Mouse (Mus musculus) megakaryocyte, embryonic 14.5 days (primary cell): ENCODE measurements around the gene Gmppb. TPM values are rescaled to one million over a fixed set of nuclear protein-coding genes. Genes with fewer than 3 reads are reported as not detected.
A peak's percentile ranks its signal among the peaks of the same experiment; 100 is the strongest.

Experiments
- H3K27me3 ChIP-seq: replicated peaks from 2 replicates; pipeline ENCODE3; 2012; ENCODE audit warnings: inconsistent platforms
- H3K36me3 ChIP-seq: replicated peaks from 2 replicates; pipeline ENCODE3; 2012; ENCODE audit warnings: low read length, inconsistent platforms, mixed read lengths
- H3K4me1 ChIP-seq: 2 replicates; pipeline ENCODE4 v1.6.1; 2012; ENCODE audit warnings: inconsistent platforms
- H3K4me3 ChIP-seq: replicated peaks from 2 replicates; pipeline ENCODE3; 2012; ENCODE audit warnings: moderate library complexity, mild to moderate bottlenecking, inconsistent platforms
- H3K9me3 ChIP-seq: 2 replicates; pipeline ENCODE4 v1.6.1; 2012; ENCODE audit warnings: inconsistent platforms
- FLI1 ChIP-seq: IDR thresholded peaks from 2 replicates; pipeline ENCODE4 v1.6.1; 2012; ENCODE audit warnings: low read length, inconsistent platforms, mixed read lengths
- GATA1 ChIP-seq: IDR thresholded peaks from 3 replicates; pipeline ENCODE4 v1.6.1; 2012; ENCODE audit warnings: mixed read lengths, low read length, inconsistent platforms, borderline replicate concordance
- polyA plus RNA-seq: library from polyadenylated mRNA; stranded (reverse); fragments of >175 nt; gene quantifications from 2 replicates; pipeline ENCODE4 v1.2.3, GENCODE M21; 2012; ENCODE audit warnings: low replicate concordance; ENCODE audit not compliant: insufficient read depth

Gmppb gene
- polyA plus RNA-seq, 1 experiment = 30.7 TPM

DNA sequence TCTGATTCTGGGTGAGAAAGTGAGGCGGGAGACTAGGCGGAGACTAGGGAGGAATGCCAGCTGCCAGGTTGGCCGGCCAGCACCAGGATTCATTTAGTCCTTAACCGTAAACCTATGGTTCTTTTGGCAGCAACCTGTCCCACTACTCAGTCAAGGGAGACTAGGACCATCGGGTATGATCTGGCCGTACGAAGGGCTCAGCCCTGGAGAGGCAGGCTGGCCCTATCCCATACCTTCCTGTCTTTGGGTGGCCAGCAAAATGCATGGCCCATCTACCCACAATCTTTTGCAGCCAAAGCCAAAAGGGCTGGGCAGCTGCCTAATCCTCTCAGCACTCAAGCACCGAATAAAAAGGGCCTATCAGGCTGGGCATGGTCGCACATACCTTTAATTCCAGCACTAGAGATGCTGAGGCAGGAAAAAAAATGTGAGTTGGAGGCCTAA is 23.5 kb downstream of the Gmppb start:
- Histone ChIP-seq H3K4me1 (peaks cover 37% of the 10 kb centered on the region), H3K27me3 (no peaks in the 10 kb centered on the region), H3K36me3 (peaks cover 73% of the 10 kb centered on the region), H3K9me3 (no peaks in the 10 kb centered on the region), H3K4me3 (no peak overlapping the region)
- TF ChIP-seq FLI1 = no peak
- TF ChIP-seq GATA1 = no peak

DNA sequence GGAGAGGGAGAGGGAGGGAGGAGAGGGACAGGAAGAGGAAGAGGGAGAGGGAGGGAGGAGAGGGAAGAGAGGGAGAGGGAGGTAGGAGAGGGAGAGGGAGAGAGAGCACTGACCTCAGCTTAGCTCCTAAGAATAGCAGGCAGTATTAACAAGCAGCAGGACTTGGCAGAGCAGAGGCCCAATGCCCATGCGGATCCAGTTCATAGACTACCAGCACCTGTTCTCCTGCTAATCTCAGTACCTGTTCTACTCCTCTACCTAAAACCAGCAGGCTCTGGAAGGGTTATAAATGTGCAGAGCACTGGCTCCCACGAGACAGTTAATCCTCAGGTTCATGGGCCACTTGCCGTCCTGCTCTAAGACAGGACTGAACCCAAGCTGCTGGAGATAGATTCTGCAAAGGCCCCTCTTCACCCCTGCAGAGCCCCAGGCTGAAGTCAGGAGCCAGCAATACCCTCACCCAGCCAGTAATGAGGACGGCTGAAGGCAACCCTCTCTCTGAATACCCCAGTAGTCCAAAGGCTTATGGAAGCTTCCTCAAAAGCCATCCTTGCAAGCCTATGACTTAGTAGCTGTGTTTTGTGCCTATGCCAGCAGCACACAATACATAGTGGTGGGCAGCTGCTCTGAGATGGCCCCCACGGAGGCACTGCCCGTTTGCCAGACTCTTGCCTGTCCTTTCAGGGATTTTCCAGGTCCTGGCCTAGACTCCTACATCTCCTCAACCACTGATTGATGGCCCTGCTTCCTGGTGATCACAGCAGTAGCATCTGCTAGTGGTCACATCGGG is 24.3 kb downstream of the Gmppb start:
- Histone ChIP-seq H3K9me3 (no peaks in the 10 kb centered on the region), H3K27me3 (no peaks in the 10 kb centered on the region), H3K4me3 (peak overlapping the region; percentile 78), H3K4me1 (peaks cover 37% of the 10 kb centered on the region), H3K36me3 (peaks cover 67% of the 10 kb centered on the region)
- TF ChIP-seq FLI1 = no peak
- no peak for TF ChIP-seq GATA1

DNA sequence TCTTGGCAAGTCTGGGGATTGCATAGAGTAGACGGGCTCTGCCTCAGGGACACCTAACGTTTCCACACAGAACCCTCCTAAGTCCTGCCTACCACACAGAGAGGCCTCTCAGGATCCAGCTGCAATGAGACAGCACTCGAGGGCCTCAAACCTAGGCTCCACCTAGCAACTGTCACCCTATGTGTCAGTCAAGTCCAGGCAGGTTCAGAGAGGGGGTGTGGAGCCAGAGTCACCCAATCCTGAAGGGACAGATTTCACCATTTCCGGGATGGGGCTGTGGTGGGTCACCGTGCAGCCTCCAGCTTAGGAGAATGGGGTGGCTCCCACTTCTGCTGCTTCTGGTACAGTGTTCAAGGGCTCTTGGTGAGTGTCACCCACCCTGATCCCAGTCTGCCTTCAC is 31.1 kb downstream of the Gmppb start, which contains the start of gene Mst1:
TSS of gene Mst1 (plus strand) at position 269 of the 400 bp plus-strand sequence.
- TF ChIP-seq GATA1 = no peak
- TF ChIP-seq FLI1 = no peak
- Histone ChIP-seq H3K4me1 (peaks cover 67% of the 10 kb centered on the region), H3K27me3 (no peaks in the 10 kb centered on the region), H3K36me3 (peaks cover 37% of the 10 kb centered on the region), H3K9me3 (no peaks in the 10 kb centered on the region), H3K4me3 (peak within 1 kb of the TSS; percentile 97)

DNA sequence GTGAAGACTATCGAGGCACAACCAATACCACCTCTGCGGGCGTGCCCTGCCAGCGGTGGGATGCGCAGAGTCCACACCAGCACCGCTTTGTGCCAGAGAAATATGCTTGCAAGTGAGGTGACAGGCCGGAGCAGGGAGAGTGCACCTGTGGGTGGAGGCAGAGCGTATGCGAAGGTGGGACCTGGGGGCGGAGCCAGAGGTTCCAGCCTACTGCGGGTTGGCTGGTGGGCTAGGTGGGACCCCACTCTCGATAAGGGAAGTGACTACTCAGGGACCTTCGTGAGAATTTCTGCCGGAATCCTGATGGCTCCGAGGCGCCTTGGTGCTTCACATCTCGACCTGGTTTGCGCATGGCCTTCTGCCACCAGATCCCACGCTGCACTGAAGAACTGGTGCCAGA is 33.5 kb downstream of the Gmppb start:
- Histone ChIP-seq H3K4me1 (peaks cover 60% of the 10 kb centered on the region), H3K36me3 (peaks cover 48% of the 10 kb centered on the region), H3K27me3 (no peaks in the 10 kb centered on the region), H3K9me3 (no peaks in the 10 kb centered on the region), H3K4me3 (no peak overlapping the region)
- TF ChIP-seq FLI1 = no peak
- TF ChIP-seq GATA1 = no peak

DNA sequence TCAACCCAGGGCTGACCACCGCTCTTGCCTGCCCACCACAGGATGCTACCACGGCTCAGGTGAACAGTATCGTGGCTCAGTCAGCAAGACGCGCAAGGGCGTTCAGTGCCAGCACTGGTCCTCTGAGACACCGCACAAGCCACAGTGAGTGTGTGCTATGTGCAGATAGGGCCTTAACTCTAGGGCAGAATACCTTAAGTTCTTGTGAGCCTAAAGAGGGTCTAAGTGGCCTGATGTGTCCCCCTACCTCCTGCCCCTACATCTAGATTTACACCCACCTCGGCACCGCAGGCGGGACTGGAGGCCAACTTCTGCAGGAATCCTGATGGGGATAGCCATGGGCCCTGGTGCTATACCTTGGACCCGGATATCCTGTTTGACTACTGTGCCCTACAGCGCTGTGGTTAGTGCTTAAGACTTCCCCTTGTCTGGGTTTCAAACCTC is 34.0 kb downstream of the Gmppb start, which contains the start of gene Rnf123:
TSS of gene Rnf123 (minus strand) at position 359 of the 444 bp plus-strand sequence.
- no peak for TF ChIP-seq FLI1
- TF ChIP-seq GATA1 = no peak
- Histone ChIP-seq H3K4me3 (peak within 1 kb of the TSS; percentile 21), H3K4me1 (peaks cover 60% of the 10 kb centered on the region), H3K9me3 (no peaks in the 10 kb centered on the region), H3K36me3 (peaks cover 50% of the 10 kb centered on the region), H3K27me3 (no peaks in the 10 kb centered on the region)

DNA sequence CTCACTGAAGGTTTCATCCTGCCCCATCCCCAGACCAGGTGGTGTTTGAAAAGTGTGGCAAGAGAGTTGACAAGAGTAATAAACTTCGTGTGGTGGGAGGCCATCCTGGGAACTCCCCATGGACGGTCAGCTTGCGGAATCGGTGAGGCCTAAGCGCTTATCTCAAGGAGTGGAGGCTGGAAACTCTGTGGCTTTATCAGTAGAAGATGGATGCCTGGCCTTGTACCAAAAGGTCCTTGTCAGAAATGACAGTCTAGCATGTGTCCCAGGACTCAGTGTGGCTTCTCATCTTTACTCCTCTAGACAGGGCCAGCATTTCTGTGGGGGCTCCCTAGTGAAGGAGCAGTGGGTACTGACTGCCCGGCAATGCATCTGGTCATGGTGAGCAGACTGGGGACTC is 34.5 kb downstream of the Gmppb start:
- Histone ChIP-seq H3K27me3 (no peaks in the 10 kb centered on the region), H3K4me1 (peaks cover 58% of the 10 kb centered on the region), H3K4me3 (no peak overlapping the region), H3K36me3 (peaks cover 55% of the 10 kb centered on the region), H3K9me3 (no peaks in the 10 kb centered on the region)
- no peak for TF ChIP-seq GATA1
- TF ChIP-seq FLI1 = no peak

DNA sequence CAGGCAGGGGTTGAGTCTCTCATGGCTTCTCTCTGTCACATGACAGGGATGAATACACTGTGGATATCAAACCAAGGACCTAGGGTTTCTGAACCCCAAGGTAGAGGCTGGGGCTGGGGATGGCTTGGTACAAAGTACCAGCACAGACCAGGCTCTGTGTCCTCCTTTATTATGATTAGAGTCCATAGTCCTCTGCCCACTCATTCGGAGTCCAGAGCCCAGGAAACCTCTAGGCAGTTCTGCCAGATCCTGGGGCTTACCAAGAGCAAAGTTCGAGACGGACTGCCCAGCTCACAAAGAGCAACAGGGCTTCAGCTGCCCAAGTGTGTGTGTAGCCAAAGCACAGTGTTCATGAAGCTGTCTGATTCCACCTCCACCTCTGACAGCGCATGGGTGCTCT is 36.2 kb downstream of the Gmppb start:
- peaks cover 72% of the 10 kb centered on the region for H3K36me3 ChIP-seq
- H3K4me1 ChIP-seq = peaks cover 42% of the 10 kb centered on the region
- H3K4me3 ChIP-seq = no peak overlapping the region

DNA sequence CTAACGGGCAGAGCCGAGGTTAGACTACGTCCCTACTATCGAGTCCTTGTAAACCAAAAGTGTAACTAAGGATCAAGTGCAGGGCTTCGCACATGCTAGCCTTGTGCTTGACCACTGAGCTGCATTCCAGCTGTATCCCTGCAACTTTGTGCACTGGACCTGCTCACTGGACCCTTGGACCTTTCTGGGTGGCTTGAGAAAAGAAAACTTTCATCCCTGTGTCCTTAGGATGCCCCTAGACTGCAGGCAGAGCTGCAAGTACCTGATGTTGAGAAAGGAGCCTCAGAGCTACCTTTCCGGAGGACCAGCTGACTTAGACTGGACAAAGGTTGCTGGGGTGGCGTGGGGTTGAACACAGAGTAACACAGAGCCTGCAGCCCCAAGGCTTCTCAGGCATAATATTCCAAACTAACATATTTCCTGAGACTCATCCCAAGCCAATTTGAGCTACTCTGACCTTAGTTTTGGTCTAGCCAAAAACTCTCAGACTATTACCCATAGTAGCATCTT is 41.6 kb downstream of the Gmppb start:
- no peak overlapping the region for H3K4me3 ChIP-seq
- peaks cover 32% of the 10 kb centered on the region for H3K4me1 ChIP-seq
- H3K9me3 ChIP-seq = no peaks in the 10 kb centered on the region
- no peak for TF ChIP-seq FLI1
- no peak for TF ChIP-seq GATA1
- no peaks in the 10 kb centered on the region for H3K27me3 ChIP-seq
- peaks cover 78% of the 10 kb centered on the region for H3K36me3 ChIP-seq

More for the DNA sequence above, 36.2 kb downstream of the Gmppb start:
- Histone ChIP-seq H3K9me3 (no peaks in the 10 kb centered on the region), H3K27me3 (no peaks in the 10 kb centered on the region)
- TF ChIP-seq GATA1 (no peak), FLI1 (no peak)

DNA sequence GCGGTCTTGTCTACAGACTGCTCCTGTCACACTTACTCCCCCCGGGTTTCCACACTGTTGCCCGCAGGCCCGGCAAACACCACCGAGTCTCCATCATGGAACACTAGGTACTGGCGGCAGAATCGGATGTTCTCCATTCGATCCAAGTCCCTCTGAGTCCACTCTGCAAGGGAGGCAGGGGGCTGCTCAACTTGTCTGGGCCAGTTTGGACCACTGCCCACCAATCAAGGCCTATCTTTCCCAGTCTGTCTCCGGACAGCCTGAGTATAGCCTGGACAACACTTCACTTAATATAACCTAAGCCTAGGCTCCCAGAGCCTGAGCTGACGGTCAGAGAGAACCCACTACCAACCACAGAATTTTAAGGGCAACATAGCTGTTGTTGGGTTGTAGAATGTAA is 44.5 kb downstream of the Gmppb start:
- Histone ChIP-seq H3K36me3 (peaks cover 49% of the 10 kb centered on the region), H3K27me3 (peaks cover 2% of the 10 kb centered on the region), H3K4me3 (peak overlapping the region; percentile 98), H3K9me3 (no peaks in the 10 kb centered on the region), H3K4me1 (peaks cover 30% of the 10 kb centered on the region)
- TF ChIP-seq FLI1 (no peak), GATA1 (no peak)
